Mouse (Mus musculus): Measurements from ENCODE around the gene Setd3. TPM values are rescaled to one million over a fixed set of nuclear protein-coding genes. Genes with fewer than 3 reads are reported as not detected.
A peak's percentile ranks its signal among the peaks of the same experiment; 100 is the strongest.

Setd3 gene
- total and polyA plus RNA-seq, 3 experiments, result 25.0 to 99.8 (median 84.6) TPM

DNA sequence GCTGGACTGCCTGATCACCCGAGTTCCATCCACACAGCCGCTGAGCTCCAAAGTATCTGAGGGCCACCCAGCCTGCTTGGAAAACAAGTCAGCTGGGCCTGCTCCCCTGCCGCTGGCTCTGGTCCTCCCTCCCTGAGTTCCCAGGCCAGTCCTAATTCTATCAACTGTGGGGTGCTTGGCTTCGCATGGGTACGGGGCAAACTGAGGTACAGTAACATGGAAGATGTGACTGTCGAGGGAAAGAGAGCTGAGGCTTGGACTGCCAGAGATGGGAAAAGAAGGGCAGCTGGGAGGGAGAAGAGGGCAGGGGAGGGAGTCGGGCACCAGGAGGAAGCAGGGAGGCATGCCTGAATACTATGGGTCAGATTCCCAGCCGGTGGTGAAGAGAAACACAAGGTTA lies 78.9 kb downstream of the Setd3 start:
- Histone ChIP-seq H3K4me3 (no peak overlapping the region), H3K27me3 (ENCODE audit: control insufficient read depth, insufficient read depth, low read length) (no peaks in the 10 kb centered on the region), H3K9ac (ENCODE audit: low read depth, low read length) (no peak overlapping the region), H3K36me3 (ENCODE audit: control insufficient read depth, insufficient read depth, low read length) (no peaks in the 10 kb centered on the region), H3K79me2 (replicated peaks; ENCODE audit: control insufficient read depth, insufficient read depth, low read length) (no peaks in the 10 kb centered on the region), H3K27ac (no peak overlapping the region), H3K4me1 (ENCODE audit: control insufficient read depth, insufficient read depth, low read length) (no peaks in the 10 kb centered on the region)
- intact Hi-C loops (cut with DNase I), result no loop called here
- WGBS, result 76% methylated on average over 8 of the region's 8 CpGs
- no peak for TF ChIP-seq EP300 (IDR thresholded peaks at IDR 0.05; ENCODE audit: insufficient read depth, low read depth, low read length)
- TF ChIP-seq CTCF (IDR thresholded peaks at IDR 0.05), result no peak
- no peak for TF ChIP-seq POLR2A (IDR thresholded peaks at IDR 0.05; ENCODE audit: insufficient read depth, low read depth, low read length)
- no peak for DNase-seq

- intact Hi-C loops (cut with DNase I), result no loop called here
- H3K79me2 ChIP-seq (replicated peaks; ENCODE audit: control insufficient read depth, insufficient read depth, low read length), result no peaks in the 10 kb centered on the region
- no peak for TF ChIP-seq POLR2A (IDR thresholded peaks at IDR 0.05; ENCODE audit: insufficient read depth, low read depth, low read length)
- no peak for TF ChIP-seq EP300 (IDR thresholded peaks at IDR 0.05; ENCODE audit: insufficient read depth, low read depth, low read length)
- no peak for TF ChIP-seq CTCF (IDR thresholded peaks at IDR 0.05)
- WGBS, result 53% methylated on average over 18 of the region's 18 CpGs
- DNase-seq, result peak in 1 of 2 experiments; percentile 15
- H3K4me1 ChIP-seq (ENCODE audit: control insufficient read depth, insufficient read depth, low read length), result no peaks in the 10 kb centered on the region
- no peak overlapping the region for H3K4me3 ChIP-seq
- H3K27ac ChIP-seq, result no peak overlapping the region
- no peaks in the 10 kb centered on the region for H3K36me3 ChIP-seq (ENCODE audit: control insufficient read depth, insufficient read depth, low read length)
- H3K27me3 ChIP-seq (ENCODE audit: control insufficient read depth, insufficient read depth, low read length), result no peaks in the 10 kb centered on the region
- H3K9ac ChIP-seq (ENCODE audit: low read depth, low read length), result no peak overlapping the region
Observed at GRCm38 (mm10) chr12:108098201-108098980, 80.7 kb downstream of the Setd3 start.

- H3K4me3 ChIP-seq, result no peak overlapping the region
- no peak overlapping the region for H3K27ac ChIP-seq
- H3K27me3 ChIP-seq (ENCODE audit: control insufficient read depth, insufficient read depth, low read length), result no peaks in the 10 kb centered on the region
- intact Hi-C loops (cut with DNase I), result no loop called here
- TF ChIP-seq CTCF (IDR thresholded peaks at IDR 0.05), result no peak
- TF ChIP-seq POLR2A (IDR thresholded peaks at IDR 0.05; ENCODE audit: insufficient read depth, low read depth, low read length), result no peak
- TF ChIP-seq EP300 (IDR thresholded peaks at IDR 0.05; ENCODE audit: insufficient read depth, low read depth, low read length), result no peak
- 93% methylated on average over 8 of the region's 8 CpGs for WGBS
- DNase-seq, result no peak
- no peaks in the 10 kb centered on the region for H3K79me2 ChIP-seq (replicated peaks; ENCODE audit: control insufficient read depth, insufficient read depth, low read length)
- no peaks in the 10 kb centered on the region for H3K36me3 ChIP-seq (ENCODE audit: control insufficient read depth, insufficient read depth, low read length)
- no peaks in the 10 kb centered on the region for H3K4me1 ChIP-seq (ENCODE audit: control insufficient read depth, insufficient read depth, low read length)
- H3K9ac ChIP-seq (ENCODE audit: low read depth, low read length), result no peak overlapping the region
Observed at GRCm38 (mm10) chr12:108097643-108098042, 81.5 kb downstream of the Setd3 start.

GRCm38 (mm10) chr12:108088253-108088652 lies 90.9 kb downstream of the Setd3 start:
- DNase-seq, result no peak
- TF ChIP-seq CTCF (IDR thresholded peaks at IDR 0.05) (no peak), POLR2A (IDR thresholded peaks at IDR 0.05; ENCODE audit: insufficient read depth, low read depth, low read length) (no peak), EP300 (IDR thresholded peaks at IDR 0.05; ENCODE audit: insufficient read depth, low read depth, low read length) (no peak)
- 68% methylated on average over 9 of the region's 9 CpGs for WGBS
- Histone ChIP-seq H3K27me3 (ENCODE audit: control insufficient read depth, insufficient read depth, low read length) (no peaks in the 10 kb centered on the region), H3K36me3 (ENCODE audit: control insufficient read depth, insufficient read depth, low read length) (no peaks in the 10 kb centered on the region), H3K79me2 (replicated peaks; ENCODE audit: control insufficient read depth, insufficient read depth, low read length) (no peaks in the 10 kb centered on the region), H3K27ac (no peak overlapping the region), H3K9ac (ENCODE audit: low read depth, low read length) (no peak overlapping the region), H3K4me1 (ENCODE audit: control insufficient read depth, insufficient read depth, low read length) (peaks cover 2% of the 10 kb centered on the region; the same call in 1 of the 2 replicates), H3K4me3 (no peak overlapping the region)
- intact Hi-C loops (cut with DNase I), result no loop called here

GRCm38 (mm10) chr12:108087489-108087888 lies 91.6 kb downstream of the Setd3 start:
- peak in 1 of 2 experiments; percentile 16 for DNase-seq
- H3K79me2 ChIP-seq (replicated peaks; ENCODE audit: control insufficient read depth, insufficient read depth, low read length), result no peaks in the 10 kb centered on the region
- no peak overlapping the region for H3K4me3 ChIP-seq
- intact Hi-C loops (cut with DNase I), result no loop called here
- TF ChIP-seq POLR2A (IDR thresholded peaks at IDR 0.05; ENCODE audit: insufficient read depth, low read depth, low read length), result no peak
- peak; percentile 22; the same call in 1 of the 2 replicates for TF ChIP-seq CTCF (IDR thresholded peaks at IDR 0.05)
- H3K36me3 ChIP-seq (ENCODE audit: control insufficient read depth, insufficient read depth, low read length), result no peaks in the 10 kb centered on the region
- WGBS, result 57% methylated on average over 2 of the region's 2 CpGs
- no peak overlapping the region for H3K9ac ChIP-seq (ENCODE audit: low read depth, low read length)
- no peaks in the 10 kb centered on the region for H3K27me3 ChIP-seq (ENCODE audit: control insufficient read depth, insufficient read depth, low read length)
- H3K27ac ChIP-seq, result no peak overlapping the region
- peaks cover 2% of the 10 kb centered on the region; the same call in 1 of the 2 replicates for H3K4me1 ChIP-seq (ENCODE audit: control insufficient read depth, insufficient read depth, low read length)

- no peak for DNase-seq
- H3K36me3 ChIP-seq (ENCODE audit: control insufficient read depth, insufficient read depth, low read length), result no peaks in the 10 kb centered on the region
- H3K4me3 ChIP-seq, result no peak overlapping the region
- H3K27ac ChIP-seq, result no peak overlapping the region
- no peaks in the 10 kb centered on the region for H3K4me1 ChIP-seq (ENCODE audit: control insufficient read depth, insufficient read depth, low read length)
- no peaks in the 10 kb centered on the region for H3K27me3 ChIP-seq (ENCODE audit: control insufficient read depth, insufficient read depth, low read length)
- intact Hi-C loops (cut with DNase I), result no loop called here
- WGBS, result 67% methylated on average over 10 of the region's 10 CpGs
- TF ChIP-seq CTCF (IDR thresholded peaks at IDR 0.05) (0 out of 2 replicates have a peak, but pooled peaks have one; percentile 18), EP300 (IDR thresholded peaks at IDR 0.05; ENCODE audit: insufficient read depth, low read depth, low read length) (no peak), POLR2A (IDR thresholded peaks at IDR 0.05; ENCODE audit: insufficient read depth, low read depth, low read length) (no peak)
- H3K9ac ChIP-seq (ENCODE audit: low read depth, low read length), result no peak overlapping the region
- H3K79me2 ChIP-seq (replicated peaks; ENCODE audit: control insufficient read depth, insufficient read depth, low read length), result no peaks in the 10 kb centered on the region
Observed at GRCm38 (mm10) chr12:108078122-108078752, 100.9 kb downstream of the Setd3 start.

All from heart, adult 2 months (tissue).